Mouse (Mus musculus) splenic B cell, adult 2 months (primary cell): ENCODE data around the gene Ttyh3.
A peak's percentile ranks its signal among the peaks of the same experiment; 100 is the strongest.

Source experiments
- DNase-seq: peaks from one replicate; pipeline ENCODE4 v3.0.0-alpha.2; 2011; ENCODE audit warnings: low read depth, low spot score
- H3K27me3 ChIP-seq: 2 replicates; pipeline ENCODE4 v1.6.1; 2012; ENCODE audit warnings: mild to moderate bottlenecking, low read length, moderate library complexity, mixed read lengths; ENCODE audit not compliant: control insufficient read depth, poor library complexity, insufficient read depth, severe bottlenecking
- H3K36me3 ChIP-seq: 2 replicates; pipeline ENCODE4 v1.6.1; 2012; ENCODE audit warnings: mild to moderate bottlenecking, low read length, moderate library complexity, mixed read lengths; ENCODE audit not compliant: control insufficient read depth, poor library complexity, insufficient read depth, severe bottlenecking

Gene Ttyh3

GRCm38 (mm10) chr5:140628995-140629394 lies 19.8 kb downstream of the Ttyh3 start:
- peak; percentile 74 for DNase-seq
- Histone ChIP-seq H3K27me3 (no peaks in the 10 kb centered on the region), H3K36me3 (peaks cover 8% of the 10 kb centered on the region)

- Histone ChIP-seq H3K36me3 (peaks cover 6% of the 10 kb centered on the region), H3K27me3 (no peaks in the 10 kb centered on the region)
- DNase-seq = no peak
These were observed 21.3 kb downstream of the Ttyh3 start for GRCm38 (mm10) chr5:140627580-140627979.

- no peak for DNase-seq
- no peaks in the 10 kb centered on the region for H3K27me3 ChIP-seq
- peaks cover 5% of the 10 kb centered on the region for H3K36me3 ChIP-seq
These were observed 23.9 kb downstream of the Ttyh3 start for GRCm38 (mm10) chr5:140624961-140625360.

- DNase-seq = no peak
- peaks cover 5% of the 10 kb centered on the region for H3K36me3 ChIP-seq
- no peaks in the 10 kb centered on the region for H3K27me3 ChIP-seq
These were observed 24.6 kb downstream of the Ttyh3 start for GRCm38 (mm10) chr5:140624238-140624637.

GRCm38 (mm10) chr5:140623791-140624190 lies 25.0 kb downstream of the Ttyh3 start:
- H3K36me3 ChIP-seq = peaks cover 5% of the 10 kb centered on the region
- H3K27me3 ChIP-seq = no peaks in the 10 kb centered on the region
- no peak for DNase-seq

GRCm38 (mm10) chr5:140622978-140623670 lies 25.7 kb downstream of the Ttyh3 start:
- no peak for DNase-seq
- Histone ChIP-seq H3K27me3 (no peaks in the 10 kb centered on the region), H3K36me3 (peaks cover 5% of the 10 kb centered on the region)

GRCm38 (mm10) chr5:140621517-140621916 lies 27.3 kb downstream of the Ttyh3 start:
- DNase-seq = no peak
- Histone ChIP-seq H3K27me3 (no peaks in the 10 kb centered on the region), H3K36me3 (peaks cover 5% of the 10 kb centered on the region)

GRCm38 (mm10) chr5:140621092-140621491 lies 27.7 kb downstream of the Ttyh3 start:
- H3K27me3 ChIP-seq = no peaks in the 10 kb centered on the region
- no peak for DNase-seq
- H3K36me3 ChIP-seq = peaks cover 5% of the 10 kb centered on the region; the same call in 1 of the 2 replicates

- peak; percentile 27 for DNase-seq
- Histone ChIP-seq H3K36me3 (peaks cover 5% of the 10 kb centered on the region), H3K27me3 (no peaks in the 10 kb centered on the region)
These were observed 28.7 kb downstream of the Ttyh3 start for GRCm38 (mm10) chr5:140619895-140620736.

GRCm38 (mm10) chr5:140619151-140619771 lies 29.6 kb downstream of the Ttyh3 start:
- peak; percentile 86 for DNase-seq
- Histone ChIP-seq H3K27me3 (no peaks in the 10 kb centered on the region), H3K36me3 (peaks cover 5% of the 10 kb centered on the region)

GRCm38 (mm10) chr5:140617714-140618113 lies 31.1 kb downstream of the Ttyh3 start:
- no peaks in the 10 kb centered on the region for H3K27me3 ChIP-seq
- DNase-seq = peak; percentile 94
- H3K36me3 ChIP-seq = peaks cover 6% of the 10 kb centered on the region

- DNase-seq = peak; percentile 83
- H3K27me3 ChIP-seq = no peaks in the 10 kb centered on the region
- H3K36me3 ChIP-seq = peaks cover 10% of the 10 kb centered on the region; the same call in 1 of the 2 replicates
These were observed 32.1 kb downstream of the Ttyh3 start for GRCm38 (mm10) chr5:140616691-140617090.

GRCm38 (mm10) chr5:140616110-140616503 lies 32.7 kb downstream of the Ttyh3 start:
- no peaks in the 10 kb centered on the region for H3K27me3 ChIP-seq
- peak; percentile 43 for DNase-seq
- peaks cover 10% of the 10 kb centered on the region; the same call in 1 of the 2 replicates for H3K36me3 ChIP-seq

GRCm38 (mm10) chr5:140615321-140616109 lies 33.3 kb downstream of the Ttyh3 start:
- DNase-seq = peak; percentile 23
- H3K36me3 ChIP-seq = peaks cover 10% of the 10 kb centered on the region; the same call in 1 of the 2 replicates
- no peaks in the 10 kb centered on the region for H3K27me3 ChIP-seq
